Mouse (Mus musculus) gastrocnemius, adult 2 months (tissue): ENCODE measurements around the gene Tha1. TPM values are rescaled to one million over a fixed set of nuclear protein-coding genes. Genes with fewer than 3 reads are reported as not detected.
A peak's percentile ranks its signal among the peaks of the same experiment; 100 is the strongest.
"Not testable (repeated sequence)": the region's sequence is repeated elsewhere in the genome, so short reads cannot be mapped to it uniquely, and the experiment has no call there.

Source experiments
- DNase-seq: peaks from one replicate; pipeline ENCODE4 v3.0.0; 2022
- H3K27ac ChIP-seq: fragments of 200-600 bp; 2 replicates; pipeline ENCODE4 v1.8.1; 2022; ENCODE audit warnings: mild to moderate bottlenecking
- H3K4me3 ChIP-seq: fragments of 200-600 bp; 2 replicates; pipeline ENCODE4 v1.8.1; 2022; ENCODE audit warnings: mild to moderate bottlenecking, moderate library complexity
- CTCF ChIP-seq: fragments of 200-600 bp; IDR thresholded peaks from 2 replicates; pipeline ENCODE4 v1.8.1; 2022; ENCODE audit warnings: antibody characterized with exemption, mild to moderate bottlenecking, moderate library complexity
- intact Hi-C: fragments of 180-260 bp; cut with DNase I; formaldehyde crosslinking; loops from one replicate; pipeline ENCODE4 v1.15.1; 2025
- total RNA-seq, 2 experiments: library from RNA; stranded (reverse); gene quantifications; 2 replicates each; pipeline ENCODE4 v1.2.3; 2021

The Tha1 gene
- total RNA-seq, 2 experiments from 2014 or later, result 3.8 to 5.2 TPM

DNA sequence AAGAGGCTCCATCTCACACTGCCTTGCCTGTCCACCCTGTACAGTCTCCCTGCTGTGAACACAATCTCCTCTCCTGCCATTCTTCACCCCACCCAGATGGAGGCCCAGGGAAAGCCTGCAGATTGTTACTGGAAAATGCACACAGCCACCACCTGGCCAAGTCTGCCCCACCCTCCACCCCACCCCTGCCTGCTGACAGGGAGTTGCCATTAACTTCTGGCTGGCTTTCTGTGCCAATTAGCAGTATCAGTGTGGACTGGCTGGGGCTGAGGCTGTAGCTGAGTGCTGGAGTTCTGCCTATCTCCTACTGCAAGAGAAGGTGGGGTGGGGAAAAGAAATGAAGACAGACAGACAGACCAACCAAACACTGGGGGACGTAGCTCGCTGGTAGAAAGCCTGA is 34.7 kb downstream of the Tha1 start:
- no peak for TF ChIP-seq CTCF
- DNase-seq, result no peak
- no peak overlapping the region for H3K27ac ChIP-seq
- intact Hi-C loops, result no loop called here
- no peak overlapping the region for H3K4me3 ChIP-seq

DNA sequence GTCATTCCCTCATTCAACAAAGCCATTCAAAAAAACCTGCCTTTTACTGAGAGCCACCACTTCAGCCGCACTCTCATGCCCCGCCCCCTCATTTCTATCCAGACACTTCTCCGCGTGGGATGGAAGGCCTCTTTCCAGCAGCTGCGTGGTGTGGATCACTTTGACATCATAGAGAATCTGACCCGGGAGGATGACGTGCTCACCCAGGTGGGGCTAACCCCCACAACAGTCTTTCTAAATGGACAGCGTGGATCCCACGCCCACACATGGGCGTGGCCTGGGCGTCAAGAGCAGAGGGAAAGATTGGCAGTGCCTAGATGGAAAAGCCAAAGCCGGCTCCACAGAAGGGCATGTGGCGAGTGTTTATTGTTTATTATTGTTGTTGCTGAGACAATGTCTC is 37.0 kb downstream of the Tha1 start:
- peak; percentile 28 for DNase-seq
- TF ChIP-seq CTCF, result no peak
- H3K27ac ChIP-seq, result no peak overlapping the region
- intact Hi-C loops, result no loop called here
- no peak overlapping the region for H3K4me3 ChIP-seq

DNA sequence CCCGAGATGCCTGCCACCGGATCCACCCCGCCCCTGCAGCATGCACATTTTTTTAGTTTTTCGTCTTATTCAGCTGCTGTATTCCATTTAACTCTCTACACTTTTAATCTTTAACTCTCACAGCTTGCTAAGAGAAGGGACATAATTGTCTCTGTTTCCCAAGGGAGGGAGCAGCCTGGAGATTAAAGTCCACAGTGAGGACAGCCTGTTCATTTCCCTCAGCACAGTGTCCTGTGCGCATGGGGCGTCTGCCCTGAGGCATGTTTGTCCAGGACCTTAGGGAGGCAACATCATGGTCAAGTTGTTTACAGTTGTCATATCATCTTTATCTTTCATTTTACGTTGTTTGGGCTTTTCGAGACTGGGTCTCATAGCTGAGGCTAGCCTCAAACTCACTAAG is 39.2 kb downstream of the Tha1 start:
- TF ChIP-seq CTCF, result no peak
- no peak overlapping the region for H3K4me3 ChIP-seq
- intact Hi-C loops, result no loop called here
- H3K27ac ChIP-seq, result no peak overlapping the region
- no peak for DNase-seq

DNA sequence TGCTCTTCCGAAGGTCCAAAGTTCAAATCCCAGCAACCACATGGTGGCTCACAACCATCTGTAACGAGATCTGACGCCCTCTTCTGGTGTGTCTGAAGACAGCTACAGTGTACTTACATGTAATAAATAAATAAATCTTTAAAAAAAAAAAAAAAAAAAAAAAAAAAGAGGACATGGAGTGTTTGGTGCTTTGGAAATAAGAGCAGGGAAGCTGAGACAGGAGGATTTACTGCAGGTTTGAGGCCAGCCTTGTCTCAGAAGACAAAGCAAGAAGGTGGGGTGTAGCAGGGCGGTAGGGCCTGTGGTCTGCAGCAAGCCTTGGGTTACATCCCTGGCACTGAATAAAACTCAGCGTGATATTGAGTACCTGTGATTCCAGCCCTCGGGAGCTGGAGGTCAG is 39.8 kb downstream of the Tha1 start:
- H3K27ac ChIP-seq, intact Hi-C loops: not testable (repeated sequence)

DNA sequence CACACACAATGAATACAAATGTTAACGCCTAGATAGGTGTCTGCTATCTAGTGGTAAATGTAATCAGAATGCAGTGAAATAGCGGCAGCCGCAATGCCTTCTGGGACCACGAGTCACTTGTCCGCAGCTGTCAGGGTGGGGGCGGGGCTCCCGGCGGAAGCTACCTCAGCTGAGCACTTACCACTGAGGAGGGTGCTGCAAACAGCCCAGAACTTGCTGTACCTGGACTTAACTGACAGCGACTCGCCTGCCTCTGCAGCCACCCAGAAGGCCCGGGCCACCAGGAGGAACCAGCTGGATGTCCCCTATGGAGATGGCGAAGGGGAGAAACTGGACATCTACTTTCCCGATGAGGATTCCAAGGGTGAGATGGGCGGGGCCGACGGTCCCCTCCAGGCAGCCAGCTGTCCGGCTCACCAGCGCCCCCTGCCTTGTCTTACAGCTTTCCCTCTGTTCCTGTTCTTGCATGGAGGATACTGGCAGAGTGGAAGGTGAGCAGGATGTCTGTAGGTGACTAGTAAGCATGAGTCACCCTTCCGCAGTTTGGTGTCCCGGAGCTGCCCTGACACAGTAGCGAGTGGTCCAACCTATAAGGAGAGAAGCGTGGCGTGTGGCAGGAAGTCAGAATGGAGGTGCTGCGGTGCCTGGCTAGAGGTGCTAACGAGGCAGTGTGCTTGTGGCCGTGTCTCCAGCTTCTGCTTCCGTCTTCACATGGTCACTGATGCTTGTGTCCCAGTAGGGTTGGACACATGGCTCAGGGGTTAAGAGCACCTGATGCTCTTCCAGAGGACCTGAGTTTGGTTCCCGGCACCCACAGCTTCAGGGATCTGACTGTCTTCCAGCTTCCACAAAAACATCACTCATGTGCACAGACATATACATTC is 41.0 kb downstream of the Tha1 start:
- H3K27ac ChIP-seq, result peak overlapping the region; percentile 83
- intact Hi-C loops, result no loop called here
- peak overlapping the region; percentile 70 for H3K4me3 ChIP-seq
- TF ChIP-seq CTCF, result peak; percentile 82
- DNase-seq, result peak; percentile 86

More for the DNA sequence above, 39.8 kb downstream of the Tha1 start:
- DNase-seq, H3K4me3 ChIP-seq: not testable (repeated sequence)

DNA sequence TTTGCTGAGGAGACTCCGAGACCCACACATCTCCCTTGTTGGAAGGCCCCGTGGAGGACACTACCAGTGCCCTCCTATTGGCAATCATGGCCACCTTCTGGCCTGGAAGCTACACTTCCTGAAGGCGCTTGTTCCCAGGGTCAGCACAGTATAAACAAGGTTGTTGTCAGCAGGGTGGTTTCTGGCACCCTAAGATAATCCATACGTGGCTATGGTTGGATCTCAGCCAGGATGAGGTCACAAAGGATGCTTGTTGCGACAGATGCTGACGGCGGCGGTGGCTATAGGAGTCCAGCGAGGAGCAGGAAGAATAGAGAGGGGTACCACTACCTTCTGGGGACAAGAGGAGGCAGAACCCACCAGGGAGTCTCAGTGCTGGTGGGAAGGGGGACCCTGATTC is 42.9 kb downstream of the Tha1 start:
- Histone ChIP-seq H3K4me3 (no peak overlapping the region), H3K27ac (peak overlapping the region; percentile 10; the same call in 1 of the 2 replicates)
- peak; percentile 18 for DNase-seq
- intact Hi-C loops, result no loop called here
- no peak for TF ChIP-seq CTCF

DNA sequence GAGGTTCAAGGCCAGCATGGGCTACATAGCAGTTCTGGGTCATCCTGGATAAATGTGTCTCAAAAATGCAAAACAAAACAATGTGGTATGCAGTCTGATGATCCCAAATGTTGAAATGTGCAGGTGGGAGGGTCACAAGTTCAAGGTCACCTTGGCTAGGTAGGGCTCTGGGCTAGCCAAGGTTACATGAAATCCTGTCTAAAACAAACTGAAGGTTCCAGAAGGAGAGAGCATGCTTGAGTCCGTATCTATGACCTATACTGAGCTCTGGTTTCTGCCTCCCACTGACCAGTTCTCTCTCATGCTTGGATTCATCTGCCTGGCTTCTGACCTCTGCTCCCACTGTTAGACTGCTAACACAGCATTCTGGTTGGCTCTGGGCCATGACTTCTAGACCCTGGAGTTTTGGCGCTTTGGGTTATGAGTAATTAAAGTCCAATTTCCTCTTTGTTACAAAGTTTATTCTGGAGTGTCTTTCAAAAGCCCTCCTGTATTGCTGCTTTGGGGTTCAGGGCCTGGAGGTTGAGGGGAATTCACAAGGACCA is 43.5 kb downstream of the Tha1 start:
- Histone ChIP-seq H3K27ac (peak overlapping the region; percentile 61), H3K4me3 (no peak overlapping the region)
- intact Hi-C loops, result no loop called here
- DNase-seq, result peak; percentile 49
- no peak for TF ChIP-seq CTCF

DNA sequence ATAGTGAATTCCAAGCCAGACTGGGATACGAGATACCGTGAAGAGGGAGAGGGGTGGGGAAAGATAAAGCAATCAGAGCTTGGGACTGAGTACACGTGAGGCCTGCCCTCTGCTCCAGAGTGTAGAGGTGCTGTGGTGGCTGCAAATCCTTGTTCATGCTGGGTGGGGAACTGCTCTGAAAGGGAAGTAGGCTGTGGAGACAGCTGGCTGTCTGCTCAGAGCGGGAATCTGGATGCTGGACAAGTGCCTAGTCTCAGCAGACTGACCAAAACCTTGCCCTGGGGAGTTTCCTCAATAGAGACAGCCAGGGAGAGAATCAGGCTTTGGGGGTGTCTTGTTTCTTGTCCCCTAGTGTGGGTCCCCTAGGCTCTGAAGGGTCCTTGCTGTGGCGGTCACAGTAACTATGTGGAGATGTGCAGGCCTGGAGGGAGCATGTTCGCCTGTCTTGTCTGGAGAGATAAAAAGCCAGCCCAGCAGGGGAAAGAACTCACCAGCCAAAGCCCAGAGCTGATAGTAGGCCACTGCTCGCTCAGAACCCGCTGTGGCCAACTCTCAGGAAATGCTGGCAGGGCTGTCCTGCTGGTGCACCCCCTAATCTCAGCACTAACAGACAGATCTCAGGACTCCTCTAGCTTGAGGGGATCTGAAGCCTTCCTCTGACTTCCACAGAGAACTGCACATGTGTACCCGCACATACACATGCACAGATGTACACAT is 44.2 kb downstream of the Tha1 start:
- peak overlapping the region; percentile 61 for H3K27ac ChIP-seq
- no peak for TF ChIP-seq CTCF
- H3K4me3 ChIP-seq, result no peak overlapping the region
- peak; percentile 59 for DNase-seq
- intact Hi-C loops, result no loop called here

DNA sequence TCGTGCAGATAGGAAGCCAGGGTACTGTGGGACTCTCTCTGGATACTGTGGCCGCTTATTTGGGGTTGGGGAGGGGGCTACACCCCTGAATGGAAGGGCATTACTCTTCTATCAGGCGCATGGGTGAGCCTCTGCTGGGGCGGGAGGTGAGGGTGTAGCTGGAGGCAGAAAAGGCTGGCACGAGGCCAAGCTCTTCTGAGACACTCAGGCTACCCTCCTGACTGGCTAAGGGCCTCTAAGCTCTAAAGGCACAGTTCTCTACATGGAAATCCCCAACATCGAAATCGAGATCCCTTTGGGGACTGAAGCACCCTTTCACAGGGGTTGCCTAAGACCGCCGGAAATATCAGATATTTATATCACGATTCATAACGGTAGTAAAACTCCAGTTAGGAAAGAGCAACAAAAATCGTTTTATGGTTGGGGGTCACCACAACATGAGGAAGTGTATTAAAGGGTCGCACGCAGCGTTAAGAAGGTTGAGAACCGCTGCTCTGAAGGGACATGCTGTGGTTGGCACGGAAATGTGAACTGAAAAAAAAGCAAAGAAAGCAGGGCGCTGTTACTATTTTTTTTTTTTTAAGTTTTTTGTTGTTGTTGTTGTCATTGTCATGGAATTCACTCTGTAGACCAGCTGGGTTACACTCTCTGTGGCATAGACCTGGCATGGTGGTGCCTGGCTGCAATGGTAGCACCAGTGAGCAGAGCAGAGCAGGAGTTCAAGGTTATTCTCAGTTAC is 45.0 kb downstream of the Tha1 start:
- peak overlapping the region; percentile 61 for H3K27ac ChIP-seq
- TF ChIP-seq CTCF, result no peak
- intact Hi-C loops, result no loop called here
- peak; percentile 29 for DNase-seq
- no peak overlapping the region for H3K4me3 ChIP-seq

DNA sequence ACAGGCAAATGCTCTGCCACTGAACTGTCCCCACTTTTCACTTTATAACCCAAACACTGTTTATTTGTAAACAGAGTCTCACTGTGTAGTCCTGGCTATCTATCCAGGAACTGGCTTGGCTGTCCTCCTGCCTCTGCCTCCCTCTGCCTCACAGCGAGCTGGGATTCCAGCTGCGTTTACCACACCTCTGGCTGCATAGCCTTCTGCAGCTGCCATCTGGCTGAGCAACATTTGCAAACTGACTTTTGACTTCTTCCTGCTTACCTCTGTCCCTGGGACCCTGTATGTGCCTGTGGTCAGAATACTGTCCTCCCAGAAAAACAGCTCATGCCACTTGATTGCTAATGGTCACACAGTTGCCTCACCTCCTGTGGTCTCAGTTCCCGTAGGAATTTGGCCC is 45.9 kb downstream of the Tha1 start:
- intact Hi-C loops, result no loop called here
- Histone ChIP-seq H3K4me3 (no peak overlapping the region), H3K27ac (no peak overlapping the region)

DNA sequence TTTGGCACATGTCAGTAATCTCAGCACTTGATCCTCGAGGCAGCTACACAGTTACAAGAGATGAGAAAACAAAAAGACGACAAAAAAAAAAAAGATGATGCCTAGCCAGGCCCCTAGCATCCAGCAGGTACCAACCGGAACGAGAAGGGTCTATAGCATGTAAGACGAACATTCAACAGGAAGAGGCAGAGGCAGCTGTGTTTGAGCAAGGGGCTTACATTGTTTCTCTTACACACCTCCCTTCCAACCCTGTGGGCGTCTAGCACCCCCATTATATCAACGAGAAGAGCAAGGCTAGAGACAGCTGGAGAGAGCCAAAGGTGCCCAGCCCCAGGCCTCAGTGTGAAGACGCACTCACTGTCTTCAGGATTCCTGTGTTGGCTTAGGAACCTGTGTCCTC is 46.4 kb downstream of the Tha1 start:
- TF ChIP-seq CTCF, result no peak
- Histone ChIP-seq H3K27ac (no peak overlapping the region), H3K4me3 (no peak overlapping the region)
- intact Hi-C loops, result no loop called here
- no peak for DNase-seq

More for the DNA sequence above, 45.9 kb downstream of the Tha1 start:
- peak; percentile 18 for DNase-seq
- TF ChIP-seq CTCF, result no peak

DNA sequence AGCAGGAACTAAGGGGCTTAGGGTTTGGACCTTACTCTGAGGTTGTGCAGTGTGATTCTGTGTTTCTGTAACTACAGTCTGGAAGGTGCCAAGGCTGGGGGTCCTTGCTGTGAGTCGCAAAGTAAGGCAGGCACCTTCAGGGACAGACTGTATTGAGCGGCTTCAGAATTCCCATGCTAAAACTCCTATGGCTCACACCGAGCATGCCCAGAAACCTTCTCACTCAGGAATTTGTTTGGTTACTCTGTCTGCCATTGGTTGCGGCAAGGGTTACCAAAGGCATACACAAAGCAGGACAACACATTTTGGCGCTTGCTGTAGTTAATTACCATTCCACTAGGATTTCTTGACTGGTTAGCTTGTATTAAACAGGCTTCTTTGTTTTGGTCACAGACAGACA is 47.1 kb downstream of the Tha1 start:
- intact Hi-C loops, result no loop called here
- no peak for TF ChIP-seq CTCF
- no peak for DNase-seq
- peak overlapping the region; percentile 67 for H3K27ac ChIP-seq
- peak overlapping the region; percentile 57 for H3K4me3 ChIP-seq
